Mouse (Mus musculus) hematopoietic multipotent progenitor cell, adult 10-12 weeks (in vitro differentiated cells): ENCODE results near the gene Gpr75. TPM values are rescaled to one million over a fixed set of nuclear protein-coding genes. Genes with fewer than 3 reads are reported as not detected.

Source experiments
- polyA plus RNA-seq: library from polyadenylated mRNA; stranded (reverse); fragments of >175 nt; gene quantifications from 2 replicates; pipeline ENCODE4 v1.2.3, GENCODE M21; 2012; ENCODE audit warnings: low replicate concordance

Gpr75 gene
- polyA plus RNA-seq: not detected in 2 replicates

DNA sequence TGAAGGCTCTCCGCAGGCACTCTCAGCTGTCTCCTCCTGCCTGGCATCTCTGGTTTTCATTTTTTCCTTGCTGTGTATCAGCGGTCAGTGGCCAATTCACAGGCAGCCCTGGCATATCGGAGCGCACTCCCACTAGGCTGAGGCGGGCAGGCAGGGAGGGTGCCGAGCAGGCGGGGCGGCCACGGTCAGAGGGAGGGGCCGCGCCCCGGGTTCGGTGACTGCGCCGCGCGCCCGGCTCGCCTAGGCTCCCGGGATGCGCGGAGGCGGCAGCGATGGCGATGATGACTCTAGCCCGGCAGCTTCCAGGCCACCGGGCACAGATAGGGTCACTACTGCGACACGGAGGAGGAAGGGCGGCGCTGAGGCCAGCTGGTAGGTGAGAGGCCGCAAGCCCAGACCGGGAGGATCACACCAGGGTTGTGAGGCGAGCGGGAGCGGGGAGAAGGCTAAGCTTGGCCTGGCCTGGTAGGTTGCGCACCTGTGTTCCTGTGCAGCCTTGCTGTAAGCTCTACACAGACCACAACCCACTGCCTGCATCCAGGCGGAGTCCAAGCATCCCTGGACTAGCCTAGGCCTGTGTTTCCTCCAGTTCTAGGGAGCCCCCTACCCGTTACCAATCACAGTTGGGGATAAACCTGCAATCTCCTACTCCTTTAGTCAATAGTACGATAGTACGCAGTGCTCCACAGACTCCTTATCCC lies at the start of gene Gpr75, which contains the start of gene Asb3:
Gpr75 (plus strand) TSS at position 188 of the 701 bp plus-strand sequence.
Asb3 (plus strand) TSS at position 246 of the 701 bp plus-strand sequence.

Other genes with a start within 250 kb of the Gpr75 start
- gene Acyp2, start 235.8 kb upstream of the Gpr75 start, polyA plus RNA-seq: 2.1 TPM in 1 of 2 replicates, not detected in the other
- 4.2 and 5.1 TPM in 2 replicates for gene Psme4, start 113.6 kb upstream of the Gpr75 start, polyA plus RNA-seq
- gene Asb3, start 58 bp downstream of the Gpr75 start, polyA plus RNA-seq: 1.3 and 1.7 TPM in 2 replicates
- 17.0 and 47.6 TPM in 2 replicates for gene Erlec1, start 69.0 kb downstream of the Gpr75 start, polyA plus RNA-seq
- 0.24 and 5.5 TPM in 2 replicates for gene Chac2, start 101.0 kb downstream of the Gpr75 start, polyA plus RNA-seq